ENCODE assay signal across 29 mouse cellular contexts in the genomic region with DNA sequence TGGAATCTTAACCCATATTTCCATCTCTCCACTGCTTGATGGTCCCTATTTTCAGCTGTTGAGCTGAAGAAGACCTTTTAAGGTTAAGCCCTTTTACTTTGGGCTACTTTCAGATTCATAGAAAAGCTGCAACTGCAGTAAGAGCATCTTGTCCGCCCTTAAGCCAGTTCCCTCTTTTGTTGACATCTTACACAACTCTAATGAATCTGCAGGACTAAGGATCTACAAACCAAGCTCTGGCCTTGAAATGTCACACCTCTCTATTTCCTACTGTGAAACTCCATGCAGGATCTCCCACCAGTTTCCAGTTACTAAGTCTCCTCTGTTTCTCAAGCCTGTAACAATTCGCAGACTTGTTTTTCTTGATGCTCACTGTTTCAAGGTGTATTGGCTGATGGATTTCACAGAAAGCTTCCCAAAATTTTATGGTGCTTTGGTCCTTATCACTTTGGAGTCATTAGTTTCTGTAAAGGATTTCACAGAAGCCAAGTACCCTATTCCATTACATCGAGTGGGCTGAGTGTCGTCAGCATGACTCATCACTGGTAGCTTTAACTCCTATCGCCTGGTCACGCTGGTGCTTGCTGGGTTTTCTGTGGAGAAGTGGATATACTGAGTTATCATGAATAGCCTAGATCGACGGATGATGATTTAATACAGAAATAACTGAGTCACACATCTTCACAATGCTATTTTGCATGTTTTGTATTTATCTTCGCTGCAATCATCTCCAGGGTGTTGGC. TPM values are rescaled to one million over a fixed set of nuclear protein-coding genes. Genes with fewer than 3 reads are reported as not detected.
A peak's percentile ranks its signal among the peaks of the same experiment; 100 is the strongest.
DNase-seq lines count a peak whose midpoint lies in the region; ATAC-seq and TF ChIP-seq lines count a peak whose summit lies in the region.
"Had no signal": no experiment of that assay in that cellular context is flagged by ENCODE, and none has a peak within 500 bp of the region (broad histone marks: within the 10 kb centered on the region; RNA-seq: fewer than 3 reads in every experiment).

No protein-coding gene starts in this region.

- H3K9ac ChIP-seq in stomach, embryonic 14.5 days (replicated peaks; ENCODE audit: low read depth, low read length): no peak overlapping the region
- H3K9ac ChIP-seq in stomach, postnatal 0 days (ENCODE audit: low read length): no peak overlapping the region
- H3K9ac ChIP-seq in liver, embryonic 16.5 days (ENCODE audit: low read depth, low read length): no peak overlapping the region
- H3K9ac ChIP-seq in heart, adult 2 months (ENCODE audit: low read depth, low read length): no peak overlapping the region
- H3K9ac ChIP-seq: embryonic facial prominence, embryonic 13.5 days; hindbrain, embryonic 15.5 days; lung, embryonic 15.5 days; midbrain, embryonic 13.5 days had no signal

- H3K4me3 ChIP-seq in stomach, embryonic 14.5 days (ENCODE audit: low read depth, low read length): no peak overlapping the region
- H3K4me3 ChIP-seq in stomach, postnatal 0 days (ENCODE audit: low read depth, low read length): no peak overlapping the region
- no peak overlapping the region for H3K4me3 ChIP-seq in liver, embryonic 16.5 days (ENCODE audit: low read depth, low read length)
- H3K4me3 ChIP-seq in heart, adult 2 months: no peak overlapping the region
- H3K4me3 ChIP-seq: embryonic facial prominence, embryonic 13.5 days; forebrain, embryonic 10.5 days; gastrocnemius, adult 2 months; hindbrain, embryonic 10.5 days; hindbrain, embryonic 15.5 days; lung, embryonic 15.5 days; midbrain, embryonic 13.5 days had no signal

- no peak overlapping the region for H3K4me2 ChIP-seq in stomach, embryonic 14.5 days (replicated peaks; ENCODE audit: low read depth, low read length)
- H3K4me2 ChIP-seq in stomach, postnatal 0 days (replicated peaks; ENCODE audit: low read depth): no peak overlapping the region
- H3K4me2 ChIP-seq in liver, embryonic 16.5 days (ENCODE audit: low read depth, low read length): no peak overlapping the region
- H3K4me2 ChIP-seq: embryonic facial prominence, embryonic 13.5 days; hindbrain, embryonic 15.5 days; lung, embryonic 15.5 days; midbrain, embryonic 13.5 days had no signal

- TF ChIP-seq POLR2A in heart, adult 2 months (IDR thresholded peaks at IDR 0.05; ENCODE audit: insufficient read depth, low read depth, low read length): no peak

- no peak for DNase-seq in stomach, postnatal 0 days (ENCODE audit: low spot score)
- DNase-seq in brain, adult 2 months (ENCODE audit: low read depth, low spot score): peak; percentile 2
- no peak for DNase-seq in kidney, postnatal 14 days
- no peak for DNase-seq in heart, adult 2 months
- no peak for DNase-seq in lung, adult 18-20 months
- DNase-seq: adrenal gland, postnatal 25 days; cerebellum, adult 9-10 months; cerebellum, postnatal 36 days; gastrocnemius, adult 2 months; heart, postnatal 14 days; kidney, adult 2 months; kidney, postnatal 4 days; left cerebral cortex, postnatal 4 days; thymus, adult 18-20 months; thymus, postnatal 36 days had no signal

- ATAC-seq in stomach, embryonic 14.5 days (ENCODE audit: insufficient number of reproducible peaks, insufficient read depth, low FRiP score, low read depth): peak; percentile 42; the same call in 1 of the 2 replicates
- no peak for ATAC-seq in stomach, postnatal 0 days (ENCODE audit: low FRiP score, low TSS enrichment)
- ATAC-seq in liver, embryonic 16.5 days (ENCODE audit: low read depth): no peak
- ATAC-seq: CD4-positive, CD25-positive, alpha-beta regulatory T cell, adult 4 months; forebrain, embryonic 16.5 days; inflammation-experienced regulatory T-cells, adult 6 months; midbrain, embryonic 13.5 days had no signal

- no peaks in the 10 kb centered on the region for H3K27me3 ChIP-seq in stomach, embryonic 14.5 days (ENCODE audit: control insufficient read depth, insufficient read depth, low read length)
- H3K27me3 ChIP-seq in stomach, postnatal 0 days (ENCODE audit: control insufficient read depth, insufficient read depth, low read length): no peaks in the 10 kb centered on the region
- H3K27me3 ChIP-seq in liver, embryonic 16.5 days (ENCODE audit: control insufficient read depth, insufficient read depth, low read depth, low read length): no peaks in the 10 kb centered on the region
- no peaks in the 10 kb centered on the region for H3K27me3 ChIP-seq in heart, adult 2 months (ENCODE audit: control insufficient read depth, insufficient read depth, low read length)
- H3K27me3 ChIP-seq: embryonic facial prominence, embryonic 13.5 days; hindbrain, embryonic 15.5 days; lung, embryonic 15.5 days; midbrain, embryonic 13.5 days had no signal

- H3K4me1 ChIP-seq in stomach, embryonic 14.5 days (ENCODE audit: control insufficient read depth, insufficient read depth, low read length): no peaks in the 10 kb centered on the region
- no peaks in the 10 kb centered on the region for H3K4me1 ChIP-seq in stomach, postnatal 0 days (replicated peaks; ENCODE audit: control insufficient read depth, insufficient read depth)
- H3K4me1 ChIP-seq in liver, embryonic 16.5 days (ENCODE audit: control insufficient read depth, low read depth, low read length): peaks cover 18% of the 10 kb centered on the region
- H3K4me1 ChIP-seq in heart, adult 2 months (ENCODE audit: control insufficient read depth, insufficient read depth, low read length): no peaks in the 10 kb centered on the region
- H3K4me1 ChIP-seq: embryonic facial prominence, embryonic 13.5 days; hindbrain, embryonic 10.5 days; hindbrain, embryonic 15.5 days; lung, embryonic 15.5 days; midbrain, embryonic 13.5 days had no signal

- no peaks in the 10 kb centered on the region for H3K9me3 ChIP-seq in stomach, embryonic 14.5 days (ENCODE audit: control insufficient read depth, low read depth, low read length)
- no peaks in the 10 kb centered on the region for H3K9me3 ChIP-seq in stomach, postnatal 0 days (ENCODE audit: control insufficient read depth, low read length)
- no peaks in the 10 kb centered on the region for H3K9me3 ChIP-seq in liver, embryonic 16.5 days (replicated peaks; ENCODE audit: control insufficient read depth, low read length)
- H3K9me3 ChIP-seq: embryonic facial prominence, embryonic 13.5 days; forebrain, embryonic 10.5 days; hindbrain, embryonic 10.5 days; hindbrain, embryonic 15.5 days; lung, embryonic 15.5 days; midbrain, embryonic 13.5 days had no signal

- intact Hi-C loops in heart, adult 2 months (cut with DNase I): no loop called here

- 71% methylated on average over 9 of the region's 9 CpGs for WGBS in stomach, embryonic 14.5 days
- 61% methylated on average over 9 of the region's 9 CpGs for WGBS in stomach, postnatal 0 days
- WGBS in liver, embryonic 16.5 days (ENCODE audit: insufficient replicate concordance): 67% methylated on average over 9 of the region's 9 CpGs
- WGBS in heart, adult 2 months: 77% methylated on average over 9 of the region's 9 CpGs

- H3K36me3 ChIP-seq in stomach, embryonic 14.5 days (ENCODE audit: control insufficient read depth, insufficient read depth, low read length): no peaks in the 10 kb centered on the region
- H3K36me3 ChIP-seq in stomach, postnatal 0 days (ENCODE audit: control insufficient read depth, insufficient read depth, low read length): no peaks in the 10 kb centered on the region
- H3K36me3 ChIP-seq in liver, embryonic 16.5 days (ENCODE audit: control insufficient read depth, insufficient read depth): no peaks in the 10 kb centered on the region
- no peaks in the 10 kb centered on the region for H3K36me3 ChIP-seq in heart, adult 2 months (ENCODE audit: control insufficient read depth, insufficient read depth, low read length)
- H3K36me3 ChIP-seq: embryonic facial prominence, embryonic 13.5 days; forebrain, embryonic 10.5 days; hindbrain, embryonic 10.5 days; hindbrain, embryonic 15.5 days; lung, embryonic 15.5 days; midbrain, embryonic 13.5 days had no signal

- no peaks in the 10 kb centered on the region for H3K79me2 ChIP-seq in heart, adult 2 months (replicated peaks; ENCODE audit: control insufficient read depth, insufficient read depth, low read length)

- no peak for TF ChIP-seq CTCF in stomach, postnatal 0 days (IDR thresholded peaks at IDR 0.05; ENCODE audit: low read depth)
- no peak for TF ChIP-seq CTCF in heart, adult 2 months (IDR thresholded peaks at IDR 0.05)

- peak overlapping the region; percentile 59 for H3K27ac ChIP-seq in stomach, embryonic 14.5 days (ENCODE audit: low read length)
- H3K27ac ChIP-seq in stomach, postnatal 0 days (replicated peaks): no peak overlapping the region
- peak overlapping the region; percentile 62 for H3K27ac ChIP-seq in liver, embryonic 16.5 days (ENCODE audit: low read length)
- no peak overlapping the region for H3K27ac ChIP-seq in heart, adult 2 months
- H3K27ac ChIP-seq: embryonic facial prominence, embryonic 13.5 days; forebrain, embryonic 10.5 days; gastrocnemius, adult 2 months; hindbrain, embryonic 10.5 days; hindbrain, embryonic 15.5 days; lung, embryonic 15.5 days; midbrain, embryonic 13.5 days had no signal

- no peak for TF ChIP-seq EP300 in stomach, postnatal 0 days (optimal IDR thresholded peaks at IDR 0.05)
- TF ChIP-seq EP300 in heart, adult 2 months (IDR thresholded peaks at IDR 0.05; ENCODE audit: insufficient read depth, low read depth, low read length): no peak

RNA-seq across cellular contexts. Expression of gene Gm13691, which starts 58.2 kb away (rescaled TPM):
- polyA plus RNA-seq in stomach, embryonic 14.5 days (2014; fragmentation: Nextera tagmentation; extraction: Ambion mirVana): not detected in 2 replicates
- polyA plus RNA-seq in stomach, postnatal 0 days (2015; fragmentation: Nextera tagmentation; extraction: Ambion mirVana): not detected in 2 replicates
- not detected in 2 replicates for polyA plus RNA-seq in liver, embryonic 16.5 days (2015; fragmentation: Nextera tagmentation; extraction: Ambion mirVana)
- under 1 TPM; 0.70 to 0.76 TPM for total RNA-seq in heart, adult 2 months (2021)
- not detected in 2 replicates for polyA plus RNA-seq in heart, adult 2 months (2012; rRNA removed)
- polyA plus RNA-seq: CD4-positive, CD25-positive, alpha-beta regulatory T cell, adult 4 months; embryonic facial prominence, embryonic 13.5 days; forebrain, embryonic 10.5 days; forebrain, embryonic 16.5 days; heart, embryonic 14.5 days; hindbrain, embryonic 10.5 days; hindbrain, embryonic 15.5 days; inflammation-experienced regulatory T-cells, adult 6 months; kidney, adult 2 months; kidney, embryonic 16.5 days; lung, embryonic 15.5 days; midbrain, embryonic 13.5 days; neural tube, embryonic 14.5 days had no signal

Comparison
In these comparisons a context has a peak if more than half of its experiments do, and no peak if none do; other contexts are left out.
1. H3K27ac ChIP-seq: peak in stomach, embryonic 14.5 days (single experiment) and liver, embryonic 16.5 days (single experiment); none in stomach, postnatal 0 days (single experiment) and heart, adult 2 months (single experiment).